Mouse (Mus musculus): ENCODE measurements around the gene Igdcc4. TPM values are rescaled to one million over a fixed set of nuclear protein-coding genes. Genes with fewer than 3 reads are reported as not detected.

The Igdcc4 gene
- polyA plus RNA-seq, 1 experiment from 2014 or later = 11.7 TPM

GRCm38 (mm10) chr9:65142399-65142798 lies 41.1 kb downstream of the Igdcc4 start:
- Histone ChIP-seq H3K4me1 (peaks cover 51% of the 10 kb centered on the region), H3K27me3 (replicated peaks) (no peaks in the 10 kb centered on the region), H3K4me2 (replicated peaks) (peak overlapping the region; percentile 80), H3K27ac (peak overlapping the region; percentile 92; the same call in 1 of the 2 replicates), H3K4me3 (peak overlapping the region; percentile 95), H3K36me3 (peaks cover 30% of the 10 kb centered on the region), H3K9ac (peak overlapping the region; percentile 98), H3K9me3 (no peaks in the 10 kb centered on the region)
- ATAC-seq (ENCODE audit: low FRiP score, low read depth) = no peak
- 0% methylated on average over 8 of the region's 8 CpGs for WGBS

GRCm38 (mm10) chr9:65146001-65146400 lies 44.7 kb downstream of the Igdcc4 start:
- no peaks in the 10 kb centered on the region for H3K27me3 ChIP-seq (replicated peaks)
- H3K9ac ChIP-seq = peak overlapping the region; percentile 5; the same call in 1 of the 2 replicates
- peak; percentile 59 for ATAC-seq (ENCODE audit: low FRiP score, low read depth)
- peak overlapping the region; percentile 23 for H3K4me2 ChIP-seq (replicated peaks)
- H3K4me1 ChIP-seq = peaks cover 58% of the 10 kb centered on the region
- no peak overlapping the region for H3K4me3 ChIP-seq
- H3K9me3 ChIP-seq = no peaks in the 10 kb centered on the region
- H3K27ac ChIP-seq = peak overlapping the region; percentile 53; the same call in 1 of the 2 replicates
- H3K36me3 ChIP-seq = peaks cover 64% of the 10 kb centered on the region
- WGBS = 30% methylated on average over 5 of the region's 5 CpGs

- H3K9me3 ChIP-seq = no peaks in the 10 kb centered on the region
- H3K9ac ChIP-seq = no peak overlapping the region
- H3K27ac ChIP-seq = no peak overlapping the region
- ATAC-seq (ENCODE audit: low FRiP score, low read depth) = no peak
- H3K4me2 ChIP-seq (replicated peaks) = no peak overlapping the region
- no peak overlapping the region for H3K4me3 ChIP-seq
- H3K4me1 ChIP-seq = peaks cover 59% of the 10 kb centered on the region
- H3K36me3 ChIP-seq = peaks cover 71% of the 10 kb centered on the region
- 93% methylated on average over 7 of the region's 7 CpGs for WGBS
- H3K27me3 ChIP-seq (replicated peaks) = no peaks in the 10 kb centered on the region
These were observed 47.2 kb downstream of the Igdcc4 start for GRCm38 (mm10) chr9:65148507-65148906.

GRCm38 (mm10) chr9:65152711-65153330 lies 51.5 kb downstream of the Igdcc4 start:
- whole genome bisulfite sequencing = 18% methylated on average over 6 of the region's 6 CpGs
- no peaks in the 10 kb centered on the region for H3K9me3 ChIP-seq

GRCm38 (mm10) chr9:65153331-65153711 lies 52.0 kb downstream of the Igdcc4 start:
- Histone ChIP-seq H3K4me1 (peaks cover 71% of the 10 kb centered on the region), H3K4me3 (no peak overlapping the region), H3K9me3 (no peaks in the 10 kb centered on the region), H3K27ac (peak overlapping the region; percentile 90), H3K9ac (peak overlapping the region; percentile 29; the same call in 1 of the 2 replicates), H3K36me3 (peaks cover 51% of the 10 kb centered on the region), H3K27me3 (replicated peaks) (no peaks in the 10 kb centered on the region), H3K4me2 (replicated peaks) (peak overlapping the region; percentile 40)
- WGBS = 3% methylated on average over 5 of the region's 5 CpGs
- peak; percentile 79 for ATAC-seq (ENCODE audit: low FRiP score, low read depth)

More at GRCm38 (mm10) chr9:65152711-65153330, 51.5 kb downstream of the Igdcc4 start:
- Histone ChIP-seq H3K36me3 (peaks cover 56% of the 10 kb centered on the region), H3K4me1 (peaks cover 71% of the 10 kb centered on the region), H3K4me3 (no peak overlapping the region), H3K4me2 (replicated peaks) (peak overlapping the region; percentile 40), H3K9ac (peak overlapping the region; percentile 29; the same call in 1 of the 2 replicates), H3K27ac (peak overlapping the region; percentile 90), H3K27me3 (replicated peaks) (no peaks in the 10 kb centered on the region)
- ATAC-seq (ENCODE audit: low FRiP score, low read depth) = peak; percentile 60

GRCm38 (mm10) chr9:65154692-65155455 lies 53.6 kb downstream of the Igdcc4 start:
- Histone ChIP-seq H3K36me3 (peaks cover 44% of the 10 kb centered on the region), H3K4me3 (no peak overlapping the region), H3K9ac (no peak overlapping the region), H3K9me3 (no peaks in the 10 kb centered on the region), H3K4me1 (peaks cover 78% of the 10 kb centered on the region), H3K27me3 (replicated peaks) (no peaks in the 10 kb centered on the region), H3K4me2 (replicated peaks) (0 out of 2 replicates have a peak overlapping the region, but pooled peaks have one; percentile 40), H3K27ac (0 out of 2 replicates have a peak overlapping the region, but pooled peaks have one; percentile 1)
- ATAC-seq (ENCODE audit: low FRiP score, low read depth) = no peak
- WGBS = 68% methylated on average over 9 of the region's 9 CpGs

GRCm38 (mm10) chr9:65156604-65157003 lies 55.3 kb downstream of the Igdcc4 start:
- peaks cover 31% of the 10 kb centered on the region for H3K36me3 ChIP-seq
- 0 out of 2 replicates have a peak overlapping the region, but pooled peaks have one; percentile 64 for H3K27ac ChIP-seq
- 2% methylated on average over 8 of the region's 8 CpGs for WGBS
- H3K4me1 ChIP-seq = peaks cover 87% of the 10 kb centered on the region
- H3K4me2 ChIP-seq (replicated peaks) = peak overlapping the region; percentile 45
- no peak for ATAC-seq (ENCODE audit: low FRiP score, low read depth)
- peak overlapping the region; percentile 42; the same call in 1 of the 2 replicates for H3K9ac ChIP-seq
- H3K4me3 ChIP-seq = no peak overlapping the region
- H3K9me3 ChIP-seq = no peaks in the 10 kb centered on the region
- H3K27me3 ChIP-seq (replicated peaks) = no peaks in the 10 kb centered on the region

GRCm38 (mm10) chr9:65157631-65158030 lies 56.3 kb downstream of the Igdcc4 start:
- Histone ChIP-seq H3K4me2 (replicated peaks) (no peak overlapping the region), H3K4me1 (peaks cover 95% of the 10 kb centered on the region), H3K27ac (no peak overlapping the region), H3K36me3 (peaks cover 26% of the 10 kb centered on the region), H3K9me3 (no peaks in the 10 kb centered on the region), H3K9ac (no peak overlapping the region), H3K4me3 (no peak overlapping the region), H3K27me3 (replicated peaks) (no peaks in the 10 kb centered on the region)
- WGBS = 43% methylated on average over 6 of the region's 6 CpGs
- no peak for ATAC-seq (ENCODE audit: low FRiP score, low read depth)

- peaks cover 7% of the 10 kb centered on the region; the same call in 1 of the 2 replicates for H3K36me3 ChIP-seq
- H3K9me3 ChIP-seq = no peaks in the 10 kb centered on the region
- H3K4me3 ChIP-seq = no peak overlapping the region
- no peak for ATAC-seq (ENCODE audit: low FRiP score, low read depth)
- H3K27ac ChIP-seq = no peak overlapping the region
- H3K27me3 ChIP-seq (replicated peaks) = no peaks in the 10 kb centered on the region
- 12% methylated on average over 4 of the region's 4 CpGs for WGBS
- H3K9ac ChIP-seq = no peak overlapping the region
- peaks cover 90% of the 10 kb centered on the region for H3K4me1 ChIP-seq
- 0 out of 2 replicates have a peak overlapping the region, but pooled peaks have one; percentile 1 for H3K4me2 ChIP-seq (replicated peaks)
These were observed 59.9 kb downstream of the Igdcc4 start for GRCm38 (mm10) chr9:65161188-65161587.

GRCm38 (mm10) chr9:65161881-65162280 lies 60.6 kb downstream of the Igdcc4 start:
- no peak for ATAC-seq (ENCODE audit: low FRiP score, low read depth)
- Histone ChIP-seq H3K9ac (0 out of 2 replicates have a peak overlapping the region, but pooled peaks have one; percentile 70), H3K4me3 (no peak overlapping the region), H3K4me2 (replicated peaks) (peak overlapping the region; percentile 80), H3K27ac (no peak overlapping the region), H3K9me3 (no peaks in the 10 kb centered on the region), H3K4me1 (peaks cover 90% of the 10 kb centered on the region), H3K27me3 (replicated peaks) (no peaks in the 10 kb centered on the region), H3K36me3 (peaks cover 7% of the 10 kb centered on the region; the same call in 1 of the 2 replicates)
- 9% methylated on average over 8 of the region's 8 CpGs for WGBS

- peak overlapping the region; percentile 80 for H3K4me2 ChIP-seq (replicated peaks)
- peaks cover 7% of the 10 kb centered on the region; the same call in 1 of the 2 replicates for H3K36me3 ChIP-seq
- H3K27ac ChIP-seq = peak overlapping the region; percentile 86
- H3K4me3 ChIP-seq = peak overlapping the region; percentile 33
- under 1% methylated on average over 58 of the region's 69 CpGs for WGBS
- H3K27me3 ChIP-seq (replicated peaks) = no peaks in the 10 kb centered on the region
- H3K4me1 ChIP-seq = peaks cover 86% of the 10 kb centered on the region
- H3K9me3 ChIP-seq = no peaks in the 10 kb centered on the region
- H3K9ac ChIP-seq = peak overlapping the region; percentile 70
- ATAC-seq (ENCODE audit: low FRiP score, low read depth) = peak; percentile 87
These were observed 61.7 kb downstream of the Igdcc4 start for GRCm38 (mm10) chr9:65162711-65163639.
